ENCODE assay signal across 7 mouse cellular contexts in the genomic region with DNA sequence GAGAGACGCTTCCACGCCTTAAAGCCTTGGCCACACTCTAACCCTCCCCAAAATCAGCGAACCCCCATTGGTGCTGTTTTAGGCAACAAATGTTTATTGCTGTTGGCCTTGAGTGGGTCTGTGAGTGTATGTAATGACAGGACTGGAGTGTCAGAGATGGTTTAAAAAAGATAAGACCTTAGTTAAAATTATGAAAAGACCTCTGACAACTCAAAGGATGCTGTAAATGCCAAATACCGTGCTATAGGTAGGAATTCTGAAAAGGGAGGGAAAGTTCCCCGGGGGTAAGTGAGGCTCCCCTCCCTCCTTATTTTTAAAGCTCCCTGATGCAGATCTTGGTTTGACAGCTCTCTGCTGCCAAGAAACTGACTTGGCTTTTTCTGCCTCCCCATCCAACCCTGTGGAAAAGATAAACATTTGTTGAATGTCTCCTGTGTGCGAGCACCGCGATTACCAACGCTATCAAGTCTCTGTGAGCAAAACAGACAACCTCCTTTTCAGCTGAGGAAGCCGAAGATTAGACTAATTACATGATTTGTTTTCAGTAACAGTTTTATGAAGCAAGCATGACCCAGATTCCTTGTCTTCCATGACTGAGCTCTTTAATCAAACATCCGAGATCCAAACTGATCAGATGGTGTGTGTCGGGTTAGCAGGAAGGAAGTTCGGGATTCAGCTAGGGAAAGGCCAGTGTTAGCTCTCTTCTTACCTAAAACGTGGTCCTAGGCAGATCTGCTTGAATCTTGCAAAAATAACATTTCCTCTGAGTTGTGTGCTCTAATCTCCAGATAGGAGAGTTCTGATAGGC. TPM values are rescaled to one million over a fixed set of nuclear protein-coding genes. Genes with fewer than 3 reads are reported as not detected.
DNase-seq lines count a peak whose midpoint lies in the region; ATAC-seq lines count a peak whose summit lies in the region.

No protein-coding gene starts in this region.

- peak overlapping the region; percentile 56 for H3K4me2 ChIP-seq in neural tube, embryonic 11.5 days (ENCODE audit: low read depth)
- H3K4me2 ChIP-seq in embryonic facial prominence, embryonic 12.5 days (replicated peaks), result peak overlapping the region; percentile 65
- peak overlapping the region; percentile 72 for H3K4me2 ChIP-seq in limb, embryonic 12.5 days
- H3K4me2 ChIP-seq in neural tube, embryonic 14.5 days (ENCODE audit: low read depth, low read length), result peak overlapping the region; percentile 66

- H3K4me3 ChIP-seq in neural tube, embryonic 11.5 days (ENCODE audit: low read depth, low read length), result peak overlapping the region; percentile 97
- peak overlapping the region; percentile 96 for H3K4me3 ChIP-seq in embryonic facial prominence, embryonic 12.5 days
- peak overlapping the region; percentile 94 for H3K4me3 ChIP-seq in limb, embryonic 12.5 days (replicated peaks)
- peak overlapping the region; percentile 88 for H3K4me3 ChIP-seq in neural tube, embryonic 14.5 days (ENCODE audit: low read depth, low read length)

- H3K4me1 ChIP-seq in neural tube, embryonic 11.5 days (ENCODE audit: control insufficient read depth, insufficient read depth, low read length), result no peaks in the 10 kb centered on the region; the same call in 1 of the 2 replicates
- 0 out of 2 replicates have a peak, but pooled peaks cover 5% of the 10 kb centered on the region for H3K4me1 ChIP-seq in embryonic facial prominence, embryonic 12.5 days
- H3K4me1 ChIP-seq in limb, embryonic 12.5 days (replicated peaks), result peaks cover 5% of the 10 kb centered on the region; the same call in 1 of the 2 replicates
- 0 out of 2 replicates have a peak, but pooled peaks cover 3% of the 10 kb centered on the region for H3K4me1 ChIP-seq in neural tube, embryonic 14.5 days (ENCODE audit: control insufficient read depth, insufficient read depth, low read length)

- H3K27ac ChIP-seq in neural tube, embryonic 11.5 days (ENCODE audit: low read depth, low read length), result 0 out of 2 replicates have a peak overlapping the region, but pooled peaks have one; percentile 82
- H3K27ac ChIP-seq in embryonic facial prominence, embryonic 12.5 days, result 0 out of 2 replicates have a peak overlapping the region, but pooled peaks have one; percentile 85
- H3K27ac ChIP-seq in limb, embryonic 12.5 days, result peak overlapping the region; percentile 88; the same call in 1 of the 2 replicates
- H3K27ac ChIP-seq in neural tube, embryonic 14.5 days (ENCODE audit: low read depth, low read length), result peak overlapping the region; percentile 85

- H3K36me3 ChIP-seq in neural tube, embryonic 11.5 days (ENCODE audit: control insufficient read depth, insufficient read depth, low read length), result no peaks in the 10 kb centered on the region
- peaks cover 4% of the 10 kb centered on the region; the same call in 1 of the 2 replicates for H3K36me3 ChIP-seq in embryonic facial prominence, embryonic 12.5 days
- H3K36me3 ChIP-seq in limb, embryonic 12.5 days, result peaks cover 7% of the 10 kb centered on the region; the same call in 1 of the 2 replicates
- H3K36me3 ChIP-seq in neural tube, embryonic 14.5 days (ENCODE audit: control insufficient read depth, insufficient read depth, low read length), result no peaks in the 10 kb centered on the region

- no peak for DNase-seq in neural tube, embryonic 11.5 days (ENCODE audit: low spot score)
- DNase-seq in neural tube, embryonic 10.5 days (ENCODE audit: extremely low spot score, low spot score), result no peak
- no peak for DNase-seq in spleen, postnatal 10 days (ENCODE audit: low spot score in 2 of 2)
- DNase-seq in left cerebral cortex, adult 9 months (ENCODE audit: low spot score in 2 of 2), result no peak

- H3K9ac ChIP-seq in neural tube, embryonic 11.5 days (ENCODE audit: low read length), result peak overlapping the region; percentile 84
- H3K9ac ChIP-seq in embryonic facial prominence, embryonic 12.5 days, result peak overlapping the region; percentile 89
- H3K9ac ChIP-seq in limb, embryonic 12.5 days (replicated peaks), result peak overlapping the region; percentile 91
- peak overlapping the region; percentile 83 for H3K9ac ChIP-seq in neural tube, embryonic 14.5 days (replicated peaks; ENCODE audit: low read depth, low read length)

- no peaks in the 10 kb centered on the region for H3K9me3 ChIP-seq in neural tube, embryonic 11.5 days (ENCODE audit: control insufficient read depth, low read length)
- no peaks in the 10 kb centered on the region for H3K9me3 ChIP-seq in embryonic facial prominence, embryonic 12.5 days
- H3K9me3 ChIP-seq in limb, embryonic 12.5 days, result no peaks in the 10 kb centered on the region
- no peaks in the 10 kb centered on the region for H3K9me3 ChIP-seq in neural tube, embryonic 14.5 days (ENCODE audit: control insufficient read depth, low read length)

- no peaks in the 10 kb centered on the region for H3K27me3 ChIP-seq in neural tube, embryonic 11.5 days (ENCODE audit: control insufficient read depth, insufficient read depth, low read length)
- H3K27me3 ChIP-seq in embryonic facial prominence, embryonic 12.5 days, result no peaks in the 10 kb centered on the region
- no peaks in the 10 kb centered on the region for H3K27me3 ChIP-seq in limb, embryonic 12.5 days
- no peaks in the 10 kb centered on the region for H3K27me3 ChIP-seq in neural tube, embryonic 14.5 days (ENCODE audit: control insufficient read depth, insufficient read depth, low read length)

- no peak; the same call in 1 of the 2 replicates for ATAC-seq in neural tube, embryonic 11.5 days (ENCODE audit: insufficient read depth, low FRiP score, low TSS enrichment)
- no peak for ATAC-seq in embryonic facial prominence, embryonic 12.5 days (ENCODE audit: insufficient number of reproducible peaks, insufficient read depth, low FRiP score, low TSS enrichment)
- 0 out of 2 replicates have a peak, but pooled peaks have one; percentile 23 for ATAC-seq in limb, embryonic 12.5 days (ENCODE audit: insufficient number of reproducible peaks, insufficient read depth, low FRiP score, low TSS enrichment, low read depth)
- no peak; the same call in 1 of the 2 replicates for ATAC-seq in neural tube, embryonic 14.5 days (ENCODE audit: low read depth)

- 8% methylated on average over 14 of the region's 14 CpGs for WGBS in neural tube, embryonic 11.5 days
- WGBS in embryonic facial prominence, embryonic 12.5 days, result 3% methylated on average over 14 of the region's 14 CpGs
- 6% methylated on average over 14 of the region's 14 CpGs for WGBS in limb, embryonic 12.5 days
- 4% methylated on average over 14 of the region's 14 CpGs for WGBS in neural tube, embryonic 14.5 days

RNA-seq across cellular contexts. Expression of a gene that starts 1.4 kb away (rescaled TPM):
- polyA plus RNA-seq in neural tube, embryonic 11.5 days (2014; fragmentation: Nextera tagmentation; extraction: Ambion mirVana), result 130 and 134 TPM in 2 replicates
- 31.6 and 40.2 TPM in 2 replicates for polyA plus RNA-seq in embryonic facial prominence, embryonic 12.5 days (2016; fragmentation: Nextera tagmentation; extraction: Ambion mirVana)
- 13.8 TPM in 2 replicates for polyA plus RNA-seq in limb, embryonic 12.5 days (2016; fragmentation: Nextera tagmentation; extraction: Ambion mirVana)
- 300 and 310 TPM in 2 replicates for polyA plus RNA-seq in neural tube, embryonic 14.5 days (2014; fragmentation: Nextera tagmentation; extraction: Ambion mirVana)

RNA-seq across cellular contexts. Expression of a gene that starts 12.0 kb away (rescaled TPM):
- polyA plus RNA-seq in neural tube, embryonic 11.5 days (2014; fragmentation: Nextera tagmentation; extraction: Ambion mirVana), result 69.9 and 71.0 TPM in 2 replicates
- 65.0 and 76.6 TPM in 2 replicates for polyA plus RNA-seq in embryonic facial prominence, embryonic 12.5 days (2016; fragmentation: Nextera tagmentation; extraction: Ambion mirVana)
- polyA plus RNA-seq in limb, embryonic 12.5 days (2016; fragmentation: Nextera tagmentation; extraction: Ambion mirVana), result 71.1 and 81.0 TPM in 2 replicates
- 43.5 and 47.2 TPM in 2 replicates for polyA plus RNA-seq in neural tube, embryonic 14.5 days (2014; fragmentation: Nextera tagmentation; extraction: Ambion mirVana)

RNA-seq across cellular contexts. Expression of a gene that starts 38.5 kb away (rescaled TPM):
- 0.21 and 0.34 TPM in 2 replicates for polyA plus RNA-seq in neural tube, embryonic 11.5 days (2014; fragmentation: Nextera tagmentation; extraction: Ambion mirVana)
- 0.23 and 0.27 TPM in 2 replicates for polyA plus RNA-seq in embryonic facial prominence, embryonic 12.5 days (2016; fragmentation: Nextera tagmentation; extraction: Ambion mirVana)
- not detected in 2 replicates for polyA plus RNA-seq in limb, embryonic 12.5 days (2016; fragmentation: Nextera tagmentation; extraction: Ambion mirVana)
- polyA plus RNA-seq in neural tube, embryonic 14.5 days (2014; fragmentation: Nextera tagmentation; extraction: Ambion mirVana), result 0.23 and 0.63 TPM in 2 replicates
